Mouse (Mus musculus) midbrain, embryonic 11.5 days (tissue): ENCODE measurements around the gene Rad51ap1. TPM values are rescaled to one million over a fixed set of nuclear protein-coding genes. Genes with fewer than 3 reads are reported as not detected.

Experiments
- ATAC-seq: fragments of 200-750 bp; cut with Nextera tagmentation; 2 replicates; pipeline ENCODE4 v1.8.0; 2017; ENCODE audit warnings: moderate TSS enrichment, moderate library complexity; ENCODE audit not compliant: low FRiP score
- DNase-seq: peaks from one replicate; pipeline ENCODE4 v3.0.0; 2015; ENCODE audit warnings: low spot score; ENCODE audit errors: missing footprints
- H3K27ac ChIP-seq: fragments of 300-500 bp; sonication (generic); 2 replicates; pipeline ENCODE4 v1.5.1; 2014; ENCODE audit warnings: low read depth, low read length
- H3K27me3 ChIP-seq: fragments of 300-500 bp; sonication (generic); 2 replicates; pipeline ENCODE4 v1.6.1; 2014; ENCODE audit warnings: mild to moderate bottlenecking, low read length, moderate library complexity, mixed read lengths; ENCODE audit not compliant: control insufficient read depth, insufficient read depth
- H3K36me3 ChIP-seq: fragments of 300-500 bp; sonication (generic); 2 replicates; pipeline ENCODE4 v1.6.1; 2014; ENCODE audit warnings: mild to moderate bottlenecking, low read length, moderate library complexity, mixed read lengths; ENCODE audit not compliant: control insufficient read depth, insufficient read depth
- H3K4me1 ChIP-seq: fragments of 300-500 bp; sonication (generic); 2 replicates; pipeline ENCODE4 v1.6.1; 2014; ENCODE audit warnings: low read length; ENCODE audit not compliant: control insufficient read depth, insufficient read depth
- H3K4me2 ChIP-seq: fragments of 300-500 bp; sonication (generic); 2 replicates; pipeline ENCODE4 v1.6.1; 2014; ENCODE audit warnings: mild to moderate bottlenecking, moderate library complexity
- H3K4me3 ChIP-seq: fragments of 300-500 bp; sonication (generic); 2 replicates; pipeline ENCODE4 v1.5.1; 2014; ENCODE audit warnings: low read depth, low read length
- H3K9ac ChIP-seq: fragments of 300-500 bp; sonication (generic); 2 replicates; pipeline ENCODE4 v1.6.1; 2014; ENCODE audit warnings: low read length
- H3K9me3 ChIP-seq: fragments of 300-500 bp; sonication (generic); 2 replicates; pipeline ENCODE4 v1.6.1; 2016; ENCODE audit warnings: low read length; ENCODE audit not compliant: control insufficient read depth
- WGBS: fragments of 180-500 bp; shearing (Covaris S2); extraction: QIAGEN DNeasy Blood & Tissue Kit; methylation state at CpG from one replicate; pipeline ENCODE4 v1.1.7; 2014; 5-methylcytosine and 5-hydroxymethylcytosine counted together
- polyA plus RNA-seq: library from polyadenylated mRNA; unstranded; fragments of >200 nt; fragmentation: Nextera tagmentation; extraction: Ambion mirVana; gene quantifications from 2 replicates; pipeline ENCODE4 v1.2.1, GENCODE M21; 2014

The Rad51ap1 gene
- 82.3 and 87.5 TPM in 2 replicates for polyA plus RNA-seq

GRCm38 (mm10) chr6:126939487-126940171, at the start of gene Rad51ap1, which contains the start of gene D6Wsu163e:
Gene Rad51ap1, minus strand, starts transcription at chr6:126939587.
Gene D6Wsu163e, plus strand, starts transcription at chr6:126939962.
- Histone ChIP-seq H3K9ac (peak within 1 kb of the TSS; percentile 76), H3K4me3 (peak within 1 kb of the TSS; percentile 73), H3K4me1 (peaks cover 9% of the 10 kb centered on the region), H3K27ac (no peak within 1 kb of the TSS; the same call in 1 of the 2 replicates), H3K27me3 (no peaks in the 10 kb centered on the region), H3K36me3 (no peaks in the 10 kb centered on the region), H3K9me3 (no peaks in the 10 kb centered on the region), H3K4me2 (peak within 1 kb of the TSS; percentile 68)
- peak; percentile 99 for DNase-seq
- WGBS, result under 1% methylated on average over 33 of the region's 33 CpGs
- peak; percentile 99 for ATAC-seq

GRCm38 (mm10) chr6:126981539-126982234, 42.3 kb upstream of the Rad51ap1 start:
- 67% methylated on average over 5 of the region's 5 CpGs for WGBS
- Histone ChIP-seq H3K27me3 (no peaks in the 10 kb centered on the region), H3K27ac (no peak overlapping the region)

GRCm38 (mm10) chr6:126966241-126967026, 27.0 kb upstream of the Rad51ap1 start:
- no peak overlapping the region for H3K9ac ChIP-seq
- H3K9me3 ChIP-seq, result no peaks in the 10 kb centered on the region
- H3K27ac ChIP-seq, result no peak overlapping the region
- H3K27me3 ChIP-seq, result no peaks in the 10 kb centered on the region
- H3K4me1 ChIP-seq, result no peaks in the 10 kb centered on the region
- DNase-seq, result no peak
- no peak overlapping the region for H3K4me3 ChIP-seq
- H3K36me3 ChIP-seq, result no peaks in the 10 kb centered on the region
- ATAC-seq, result no peak
- H3K4me2 ChIP-seq, result no peak overlapping the region
- WGBS, result 93% methylated on average over 14 of the region's 14 CpGs

More at GRCm38 (mm10) chr6:126981539-126982234, 42.3 kb upstream of the Rad51ap1 start:
- no peak for ATAC-seq
- H3K9ac ChIP-seq, result no peak overlapping the region
- no peaks in the 10 kb centered on the region for H3K36me3 ChIP-seq
- DNase-seq, result no peak
- H3K4me2 ChIP-seq, result no peak overlapping the region
- no peak overlapping the region for H3K4me3 ChIP-seq
- H3K9me3 ChIP-seq, result no peaks in the 10 kb centered on the region
- H3K4me1 ChIP-seq, result no peaks in the 10 kb centered on the region

DNA sequence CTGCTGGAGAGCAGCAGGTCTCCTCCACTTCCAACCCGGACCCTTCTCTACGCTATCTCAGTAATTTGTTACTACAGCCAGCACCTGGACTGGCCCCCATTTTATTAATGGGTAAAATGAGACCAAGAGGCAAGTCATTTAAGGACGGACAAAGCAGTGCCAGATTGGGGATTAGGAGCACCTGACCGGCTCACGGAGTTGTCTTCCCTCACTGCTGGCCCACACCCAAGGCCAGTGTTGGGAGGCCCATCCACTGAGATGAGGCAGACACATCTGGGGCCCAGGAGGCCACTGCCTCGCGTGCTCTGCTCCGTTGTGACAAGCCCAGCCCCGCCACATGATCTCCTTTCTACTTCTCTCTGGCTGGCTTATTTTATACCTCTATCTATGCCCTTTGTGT, 24.0 kb upstream of the Rad51ap1 start:
- Histone ChIP-seq H3K9ac (no peak overlapping the region), H3K4me3 (no peak overlapping the region), H3K27me3 (no peaks in the 10 kb centered on the region), H3K9me3 (no peaks in the 10 kb centered on the region), H3K27ac (no peak overlapping the region), H3K4me1 (no peaks in the 10 kb centered on the region), H3K36me3 (no peaks in the 10 kb centered on the region), H3K4me2 (no peak overlapping the region)
- ATAC-seq (no peak), DNase-seq (no peak)
- 90% methylated on average over 9 of the region's 9 CpGs for WGBS

DNA sequence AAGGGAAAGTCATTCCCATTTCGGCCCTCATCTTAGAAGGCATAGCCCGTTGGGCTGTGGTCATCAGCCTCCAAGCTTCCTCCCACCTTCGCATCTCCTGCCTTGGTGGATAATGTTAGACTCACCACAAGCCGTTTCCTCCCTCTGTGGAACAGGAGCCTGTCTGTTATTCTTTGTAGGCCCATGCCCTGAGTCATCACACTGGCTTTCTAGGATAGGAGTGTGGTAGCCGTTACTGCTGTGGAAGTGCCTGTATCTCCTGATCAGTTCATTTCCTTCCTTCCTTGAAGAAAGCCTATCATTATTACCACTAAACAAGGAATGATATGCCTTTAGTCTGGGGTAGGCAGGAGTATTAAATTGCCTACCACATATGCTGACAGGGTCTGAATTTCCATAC, 23.3 kb upstream of the Rad51ap1 start:
- H3K9ac ChIP-seq, result no peak overlapping the region
- ATAC-seq (no peak), DNase-seq (no peak)
- no peaks in the 10 kb centered on the region for H3K27me3 ChIP-seq
- no peaks in the 10 kb centered on the region for H3K9me3 ChIP-seq
- H3K4me3 ChIP-seq, result no peak overlapping the region
- WGBS, result 87% methylated on average over 5 of the region's 5 CpGs
- no peak overlapping the region for H3K27ac ChIP-seq
- no peak overlapping the region for H3K4me2 ChIP-seq
- H3K4me1 ChIP-seq, result no peaks in the 10 kb centered on the region
- H3K36me3 ChIP-seq, result no peaks in the 10 kb centered on the region

- no peaks in the 10 kb centered on the region for H3K4me1 ChIP-seq
Measured at GRCm38 (mm10) chr6:126961371-126962018, 22.1 kb upstream of the Rad51ap1 start.

GRCm38 (mm10) chr6:126955734-126956133, 16.3 kb upstream of the Rad51ap1 start:
- 11% methylated on average over 10 of the region's 10 CpGs for WGBS
- no peak for ATAC-seq
- H3K27me3 ChIP-seq, result no peaks in the 10 kb centered on the region
- no peak overlapping the region for H3K9ac ChIP-seq
- H3K4me2 ChIP-seq, result no peak overlapping the region
- H3K27ac ChIP-seq, result no peak overlapping the region
- peaks cover 2% of the 10 kb centered on the region; the same call in 1 of the 2 replicates for H3K36me3 ChIP-seq
- no peaks in the 10 kb centered on the region for H3K4me1 ChIP-seq
- peak; percentile 98 for DNase-seq
- H3K4me3 ChIP-seq, result no peak overlapping the region
- no peaks in the 10 kb centered on the region for H3K9me3 ChIP-seq

More at GRCm38 (mm10) chr6:126961371-126962018, 22.1 kb upstream of the Rad51ap1 start:
- Histone ChIP-seq H3K4me3 (no peak overlapping the region), H3K36me3 (peaks cover 2% of the 10 kb centered on the region; the same call in 1 of the 2 replicates), H3K9me3 (no peaks in the 10 kb centered on the region), H3K27me3 (no peaks in the 10 kb centered on the region), H3K27ac (no peak overlapping the region), H3K4me2 (no peak overlapping the region), H3K9ac (no peak overlapping the region)
- ATAC-seq (no peak), DNase-seq (no peak)
- 93% methylated on average over 8 of the region's 8 CpGs for WGBS

DNA sequence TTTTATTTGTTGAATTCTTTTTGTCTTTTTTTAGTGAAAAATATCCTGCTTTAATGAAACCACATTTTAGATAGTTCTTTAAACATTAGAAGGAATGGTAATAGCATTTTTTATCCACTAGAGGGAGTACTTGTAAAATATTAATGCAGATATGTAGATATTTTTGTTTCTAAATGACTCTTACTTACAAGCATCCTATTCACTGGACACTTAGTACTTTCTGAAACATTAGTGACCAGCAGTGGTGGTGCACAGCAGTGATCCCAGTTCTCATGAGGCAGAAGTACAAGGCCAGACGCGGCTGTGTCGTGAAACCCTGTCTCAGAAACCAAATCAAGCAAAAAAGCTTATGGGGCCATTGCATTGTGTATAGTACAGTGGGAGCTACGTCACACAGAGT, 8.9 kb upstream of the Rad51ap1 start:
- H3K4me1 ChIP-seq, result no peaks in the 10 kb centered on the region
- peak; percentile 86 for DNase-seq
- H3K27ac ChIP-seq, result no peak overlapping the region
- ATAC-seq, result no peak
- no peaks in the 10 kb centered on the region; the same call in 1 of the 2 replicates for H3K36me3 ChIP-seq
- H3K4me2 ChIP-seq, result no peak overlapping the region
- no peaks in the 10 kb centered on the region for H3K9me3 ChIP-seq
- H3K4me3 ChIP-seq, result no peak overlapping the region
- H3K9ac ChIP-seq, result no peak overlapping the region
- 93% methylated on average over 4 of the region's 4 CpGs for WGBS
- H3K27me3 ChIP-seq, result no peaks in the 10 kb centered on the region
